29 mouse cellular contexts compared by ENCODE assay signal in genomic region chr14:31591243-31591642, GRCm38 (mm10). TPM values are rescaled to one million over a fixed set of nuclear protein-coding genes. Genes with fewer than 3 reads are reported as not detected.
DNase-seq lines count a peak whose midpoint lies in the region; ATAC-seq and TF ChIP-seq lines count a peak whose summit lies in the region.
"Had no signal": no experiment of that assay in that cellular context is flagged by ENCODE, and none has a peak within 500 bp of the region (broad histone marks: within the 10 kb centered on the region; RNA-seq: fewer than 3 reads in every experiment).

Gene Colq, minus strand, starts transcription at chr14:31591343.

- 75% methylated on average over 3 of the region's 3 CpGs for WGBS in heart, embryonic 16.5 days
- 94% methylated on average over 3 of the region's 3 CpGs for WGBS in spleen, adult 2 months

- TF ChIP-seq CTCF in spleen, adult 2 months (IDR thresholded peaks at IDR 0.05; ENCODE audit: extremely low read depth, insufficient read depth, insufficient read length, insufficient replicate concordance): no peak

- H3K27ac ChIP-seq in heart, embryonic 16.5 days (ENCODE audit: low read length): no peak within 1 kb of the TSS
- no peak within 1 kb of the TSS for H3K27ac ChIP-seq in spleen, adult 2 months (ENCODE audit: insufficient read depth, low read length)
- H3K27ac ChIP-seq: embryonic facial prominence, embryonic 10.5 days; embryonic facial prominence, embryonic 13.5 days; forebrain, embryonic 12.5 days; forebrain, embryonic 15.5 days; hindbrain, embryonic 14.5 days; hindbrain, postnatal 0 days had no signal

- no peak within 1 kb of the TSS for H3K4me3 ChIP-seq in heart, embryonic 16.5 days (ENCODE audit: low read length)
- H3K4me3 ChIP-seq in spleen, adult 2 months (ENCODE audit: extremely low read depth, insufficient read depth, insufficient read length): no peak within 1 kb of the TSS
- H3K4me3 ChIP-seq: embryonic facial prominence, embryonic 10.5 days; embryonic facial prominence, embryonic 13.5 days; erythroblast, embryonic 14.5 days; forebrain, embryonic 12.5 days; forebrain, embryonic 15.5 days had no signal

- H3K9me3 ChIP-seq in heart, embryonic 16.5 days (replicated peaks; ENCODE audit: control insufficient read depth, low read length): no peaks in the 10 kb centered on the region
- H3K9me3 ChIP-seq: embryonic facial prominence, embryonic 10.5 days; embryonic facial prominence, embryonic 13.5 days; forebrain, embryonic 12.5 days; forebrain, embryonic 15.5 days had no signal

- ATAC-seq in heart, embryonic 16.5 days (replicated peaks; ENCODE audit: extremely low read depth, insufficient read depth, low FRiP score): no peak
- ATAC-seq: activated CD4-positive, CD25-positive, alpha-beta regulatory T cell, adult 4 months; forebrain, embryonic 15.5 days; hindbrain, postnatal 0 days; inflammation-experienced regulatory T-cells, adult 6 months had no signal

- no peaks in the 10 kb centered on the region for H3K36me3 ChIP-seq in heart, embryonic 16.5 days (ENCODE audit: control insufficient read depth, insufficient read depth)
- H3K36me3 ChIP-seq in spleen, adult 2 months (ENCODE audit: control insufficient read depth, insufficient read depth, low read length): no peaks in the 10 kb centered on the region
- H3K36me3 ChIP-seq: embryonic facial prominence, embryonic 10.5 days; embryonic facial prominence, embryonic 13.5 days; forebrain, embryonic 12.5 days; forebrain, embryonic 15.5 days had no signal

- H3K4me1 ChIP-seq in heart, embryonic 16.5 days (ENCODE audit: control insufficient read depth, insufficient read depth, low read length): no peaks in the 10 kb centered on the region
- peaks cover 6% of the 10 kb centered on the region; the same call in 1 of the 2 replicates for H3K4me1 ChIP-seq in spleen, adult 2 months (ENCODE audit: control insufficient read depth, insufficient read depth, insufficient read length)
- H3K4me1 ChIP-seq: embryonic facial prominence, embryonic 10.5 days; forebrain, embryonic 12.5 days; forebrain, embryonic 15.5 days had no signal

- no peak for DNase-seq in gastrocnemius, postnatal 4 days (ENCODE audit: low spot score in 2 of 2)
- DNase-seq in gastrocnemius, postnatal 10 days: no peak
- no peak for DNase-seq in heart, postnatal 14 days
- DNase-seq in spleen, adult 2 months (ENCODE audit: low read depth in 1 of 2, low spot score in 2 of 2): no peak
- DNase-seq in spleen, postnatal 36 days (ENCODE audit: low spot score in 2 of 2): no peak
- no peak for DNase-seq in thymus, postnatal 0 days (ENCODE audit: low spot score)
- no peak for DNase-seq in thymus, postnatal 14 days
- DNase-seq: adrenal gland, adult 8-10 months; adrenal gland, postnatal 25 days; cerebellum, adult 11-12 months; cerebellum, adult 8-10 months; cerebellum, postnatal 10 days; cerebellum, postnatal 36 days; embryo, embryonic 11 days; gastrocnemius, postnatal 36 days; heart, adult 11 months; heart, postnatal 36 days had no signal

- no peaks in the 10 kb centered on the region for H3K27me3 ChIP-seq in heart, embryonic 16.5 days (ENCODE audit: control insufficient read depth, insufficient read depth, low read length)
- no peaks in the 10 kb centered on the region for H3K27me3 ChIP-seq in spleen, adult 2 months (ENCODE audit: control insufficient read depth, insufficient read depth, low read length)
- H3K27me3 ChIP-seq: embryonic facial prominence, embryonic 13.5 days; forebrain, embryonic 12.5 days; forebrain, embryonic 15.5 days had no signal

- intact Hi-C loops in heart, postnatal 14 days (cut with DNase I): no loop called here

- TF ChIP-seq POLR2A in spleen, adult 2 months (IDR thresholded peaks at IDR 0.05; ENCODE audit: low read depth, low read length): no peak

- H3K4me2 ChIP-seq in heart, embryonic 16.5 days (ENCODE audit: low read depth, low read length): no peak within 1 kb of the TSS
- H3K4me2 ChIP-seq: embryonic facial prominence, embryonic 13.5 days; forebrain, embryonic 12.5 days; forebrain, embryonic 15.5 days; heart, embryonic 11.5 days; hindbrain, embryonic 14.5 days had no signal

- no peak within 1 kb of the TSS for H3K9ac ChIP-seq in heart, embryonic 16.5 days (ENCODE audit: low read length)
- H3K9ac ChIP-seq: embryonic facial prominence, embryonic 13.5 days; forebrain, embryonic 12.5 days; forebrain, embryonic 15.5 days; hindbrain, embryonic 14.5 days had no signal

RNA-seq across cellular contexts. Expression of gene Colq, which starts in this region (rescaled TPM):
- total RNA-seq in gastrocnemius, postnatal 4 days (2021): 10 to 100 TPM; 10.4 to 15.2 TPM
- total RNA-seq in gastrocnemius, postnatal 10 days (2021): 10 to 100 TPM in 1 of 2 experiments, 1 to 10 TPM in 1; 8.9 to 10.2 TPM
- polyA plus RNA-seq in heart, embryonic 16.5 days (2015; fragmentation: Nextera tagmentation; extraction: Ambion mirVana): 16.3 and 18.8 TPM in 2 replicates
- total RNA-seq in heart, postnatal 14 days (2021): 1 to 10 TPM; 7.1 to 9.5 TPM
- 13.7 and 13.9 TPM in 2 replicates for polyA plus RNA-seq in spleen, adult 2 months (2012; rRNA removed)
- 91.4 and 93.9 TPM in 2 replicates for polyA plus RNA-seq in thymus, postnatal 0 days (2015; fragmentation: Nextera tagmentation; extraction: Ambion mirVana)
- total RNA-seq: adrenal gland, postnatal 25 days had no signal
- polyA plus RNA-seq: erythroblast, embryonic 14.5 days; forebrain, embryonic 15.5 days; hindbrain, embryonic 11.5 days had no signal
